Mouse (Mus musculus) layer of hippocampus, adult 18-20 months (tissue): Measurements from ENCODE around the gene Tpt1. TPM values are rescaled to one million over a fixed set of nuclear protein-coding genes. Genes with fewer than 3 reads are reported as not detected.
"Not testable (repeated sequence)": the region's sequence is repeated elsewhere in the genome, so short reads cannot be mapped to it uniquely, and the experiment has no call there.

Experiments
- DNase-seq, 2 experiments: peaks; one replicate each; pipeline ENCODE4 v3.0.0; 2022; ENCODE audit warnings: low spot score in 2 of 2
- total RNA-seq, 2 experiments: library from RNA; stranded (reverse); gene quantifications; 2 replicates each; pipeline ENCODE4 v1.2.3; 2021

Gene Tpt1
- total RNA-seq, 2 experiments from 2014 or later: 912 to 940 TPM

GRCm38 (mm10) chr14:75841758-75842157 is 3.1 kb upstream of the Tpt1 start:
- DNase-seq: not testable (repeated sequence)

DNA sequence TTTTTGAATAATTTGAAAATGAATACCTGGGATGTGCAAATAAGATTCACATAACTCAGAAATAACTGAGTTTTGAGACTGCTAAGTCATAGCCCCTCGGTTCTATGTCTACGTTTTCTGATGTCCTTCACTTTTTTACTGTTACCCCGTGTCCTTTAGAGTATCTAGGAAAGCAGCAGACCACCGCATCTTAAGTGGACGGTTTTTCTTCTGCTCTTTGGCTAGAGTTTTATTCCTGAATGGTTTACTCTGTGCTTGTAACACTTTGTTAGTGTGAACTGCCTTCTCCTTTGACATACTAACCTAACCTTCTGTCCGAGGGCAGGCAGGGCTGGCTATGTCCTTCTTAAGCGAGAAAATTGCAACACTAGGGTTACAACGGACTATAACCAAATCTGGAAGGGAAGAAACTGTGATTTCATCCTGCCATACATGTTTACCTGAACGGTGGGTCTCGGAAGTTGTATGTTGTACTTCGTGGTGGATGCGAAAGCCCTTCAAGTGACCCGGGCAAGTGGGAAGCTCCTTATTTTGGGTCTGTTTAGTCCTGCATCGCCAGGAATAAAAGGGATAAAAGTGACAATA is 690 bp upstream of the Tpt1 start:
- DNase-seq: no peak

- peak; percentile 80 to 84 for DNase-seq
Measured at GRCm38 (mm10) chr14:75845698-75846115, 814 bp downstream of the Tpt1 start.

DNA sequence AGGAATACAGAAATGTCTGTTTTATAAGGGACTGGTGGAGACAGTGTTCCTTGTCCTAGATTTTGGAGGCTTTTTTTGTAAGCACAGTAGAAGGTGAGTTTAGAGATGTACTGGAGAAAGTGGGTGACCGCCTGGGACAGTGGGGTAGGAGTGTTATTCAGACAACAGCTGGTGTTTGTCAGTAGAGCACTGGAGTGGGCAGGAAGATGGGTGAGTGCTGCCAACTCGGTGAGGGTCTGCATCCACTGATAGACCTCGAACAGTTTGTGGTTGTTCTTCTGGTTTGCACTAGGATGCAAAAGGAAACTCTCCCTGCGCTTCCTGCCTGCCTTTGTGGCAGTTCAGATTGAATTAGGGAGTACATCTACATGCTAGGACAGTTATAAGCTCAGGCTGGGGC is 2.8 kb downstream of the Tpt1 start:
- DNase-seq: no peak

GRCm38 (mm10) chr14:75848482-75848881 is 3.6 kb downstream of the Tpt1 start:
- no peak for DNase-seq

DNA sequence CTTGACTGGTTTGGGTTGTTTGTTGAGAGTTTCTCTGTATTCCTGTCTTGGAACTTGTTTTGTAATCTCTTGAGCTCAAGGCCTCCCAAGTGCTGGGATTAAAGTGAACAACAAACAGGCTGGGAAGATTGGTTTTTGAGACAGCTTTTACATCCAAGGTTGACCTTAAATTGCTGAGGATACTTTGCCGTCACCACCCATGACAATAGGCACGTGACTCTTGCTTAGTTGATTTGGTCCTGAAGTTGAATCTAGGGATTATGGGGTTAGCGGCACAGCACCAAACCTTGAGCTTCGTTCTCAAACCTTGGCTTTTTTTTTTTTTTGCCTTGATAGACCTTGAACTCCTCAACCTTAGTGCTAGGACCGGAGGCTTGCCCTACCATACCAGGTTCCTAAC is 4.3 kb downstream of the Tpt1 start:
- DNase-seq: no peak

DNA sequence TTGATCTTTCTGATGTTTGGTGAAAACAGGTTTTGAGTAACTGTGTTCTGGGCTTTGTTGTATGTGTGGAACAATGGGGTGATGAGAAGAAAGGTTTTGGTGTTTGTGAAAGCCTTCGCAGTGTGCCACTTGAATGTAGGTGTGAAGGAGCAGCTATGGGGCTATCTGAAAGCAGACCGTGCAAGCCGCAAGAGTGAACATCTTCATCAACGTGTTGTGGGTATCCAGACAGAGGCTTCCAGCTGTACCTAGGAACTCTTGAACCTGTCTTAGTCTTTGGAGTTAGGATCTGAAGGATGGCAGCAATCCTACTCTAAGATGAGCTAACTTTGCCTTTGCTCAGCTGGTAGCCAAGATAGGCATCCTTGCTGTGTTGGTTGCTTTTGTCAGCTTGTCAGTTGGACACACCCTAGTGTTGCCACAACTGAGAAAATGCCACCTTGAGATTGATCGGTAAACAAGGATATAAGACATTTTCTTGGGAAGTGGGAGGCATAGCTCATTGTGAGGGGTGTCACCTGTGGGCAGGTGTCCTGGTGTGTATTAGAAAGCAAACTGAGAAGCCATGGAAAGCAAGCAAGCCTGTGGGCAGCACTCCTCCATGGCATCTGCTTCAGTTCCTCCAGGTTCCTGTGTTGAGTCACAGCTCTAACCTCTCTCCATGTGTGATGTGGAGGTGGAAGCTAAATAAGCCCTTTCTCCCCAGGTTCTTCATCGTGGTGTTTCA is 5.1 kb downstream of the Tpt1 start:
- DNase-seq: no peak

- no peak for DNase-seq
Measured at GRCm38 (mm10) chr14:75850819-75851218, 5.9 kb downstream of the Tpt1 start.

- DNase-seq: no peak
Measured at GRCm38 (mm10) chr14:75852016-75852415, 7.1 kb downstream of the Tpt1 start.

DNA sequence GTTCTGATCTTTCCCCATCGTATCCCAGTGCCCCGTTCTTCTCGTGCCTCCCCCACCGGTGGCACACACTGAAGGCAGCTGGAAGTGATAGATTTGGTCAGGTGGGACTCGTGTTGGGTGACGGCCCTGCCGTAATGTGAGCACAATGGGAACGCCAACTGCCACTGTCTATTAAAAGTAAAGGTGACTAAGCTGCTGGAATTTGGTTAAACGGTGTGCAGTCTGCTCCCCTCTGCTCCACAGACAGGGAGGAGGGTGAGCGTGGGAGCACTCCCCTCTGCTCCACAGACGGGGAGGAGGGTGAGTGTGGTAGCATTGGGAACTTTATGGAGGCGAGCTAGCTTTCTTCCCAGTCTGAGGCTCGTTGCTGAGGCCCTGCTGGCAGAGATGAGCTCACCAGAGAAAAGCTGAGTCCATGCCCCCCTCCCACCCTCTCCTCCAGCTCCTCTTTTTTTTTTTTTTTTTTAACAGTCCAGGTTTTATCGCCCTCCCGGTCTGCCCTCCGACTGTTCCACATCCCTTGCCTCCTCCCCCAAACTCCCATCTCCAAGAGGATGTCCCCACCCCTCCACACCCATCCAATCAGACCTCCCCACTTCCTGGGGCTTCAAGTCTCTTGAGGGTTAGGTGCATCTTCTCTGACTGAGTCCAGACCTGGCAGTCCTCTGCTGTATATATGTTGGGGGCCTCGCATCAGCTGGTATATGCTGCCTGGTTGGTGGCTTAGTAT is 10.5 kb downstream of the Tpt1 start:
- peak; percentile 47 to 65 for DNase-seq

GRCm38 (mm10) chr14:75858181-75858580 is 13.3 kb downstream of the Tpt1 start:
- no peak for DNase-seq

DNA sequence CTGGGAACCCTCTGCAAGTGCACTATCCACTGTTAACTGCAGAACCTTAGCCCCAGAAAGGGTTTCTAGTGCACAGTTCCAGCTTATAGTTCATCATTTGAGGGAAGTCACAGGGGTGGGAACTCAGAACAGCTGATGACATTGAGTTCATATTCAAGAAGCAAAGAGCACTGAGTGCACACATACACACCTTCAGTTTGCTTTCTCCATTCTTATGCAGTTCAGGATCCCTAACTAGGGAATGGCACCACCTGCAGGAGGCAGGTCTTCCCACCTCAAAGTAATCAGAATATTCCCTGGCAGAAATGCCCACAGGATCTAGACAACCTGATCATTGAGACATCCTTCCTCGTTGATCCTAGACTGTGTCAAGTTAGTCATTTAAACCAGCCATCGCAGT is 14.7 kb downstream of the Tpt1 start:
- DNase-seq: no peak

DNA sequence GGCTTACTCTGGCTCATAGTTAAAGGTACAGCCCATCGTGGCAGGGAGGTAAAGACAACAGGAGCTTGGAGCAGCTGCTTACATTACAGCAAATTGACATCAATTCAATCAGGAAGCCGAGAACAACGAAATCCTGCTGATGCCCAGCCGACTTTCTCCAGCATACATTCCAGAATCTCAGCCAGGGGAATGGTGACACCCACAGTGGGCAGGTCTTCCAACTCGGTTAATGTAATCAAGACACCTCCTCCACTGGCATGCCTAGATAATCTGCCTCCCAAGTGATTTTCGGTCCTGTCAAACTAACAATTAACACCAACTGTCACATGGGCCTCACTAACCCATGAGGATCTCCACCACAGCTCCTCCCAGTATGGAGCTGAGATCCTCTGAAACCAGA is 17.8 kb downstream of the Tpt1 start:
- DNase-seq: no peak

DNA sequence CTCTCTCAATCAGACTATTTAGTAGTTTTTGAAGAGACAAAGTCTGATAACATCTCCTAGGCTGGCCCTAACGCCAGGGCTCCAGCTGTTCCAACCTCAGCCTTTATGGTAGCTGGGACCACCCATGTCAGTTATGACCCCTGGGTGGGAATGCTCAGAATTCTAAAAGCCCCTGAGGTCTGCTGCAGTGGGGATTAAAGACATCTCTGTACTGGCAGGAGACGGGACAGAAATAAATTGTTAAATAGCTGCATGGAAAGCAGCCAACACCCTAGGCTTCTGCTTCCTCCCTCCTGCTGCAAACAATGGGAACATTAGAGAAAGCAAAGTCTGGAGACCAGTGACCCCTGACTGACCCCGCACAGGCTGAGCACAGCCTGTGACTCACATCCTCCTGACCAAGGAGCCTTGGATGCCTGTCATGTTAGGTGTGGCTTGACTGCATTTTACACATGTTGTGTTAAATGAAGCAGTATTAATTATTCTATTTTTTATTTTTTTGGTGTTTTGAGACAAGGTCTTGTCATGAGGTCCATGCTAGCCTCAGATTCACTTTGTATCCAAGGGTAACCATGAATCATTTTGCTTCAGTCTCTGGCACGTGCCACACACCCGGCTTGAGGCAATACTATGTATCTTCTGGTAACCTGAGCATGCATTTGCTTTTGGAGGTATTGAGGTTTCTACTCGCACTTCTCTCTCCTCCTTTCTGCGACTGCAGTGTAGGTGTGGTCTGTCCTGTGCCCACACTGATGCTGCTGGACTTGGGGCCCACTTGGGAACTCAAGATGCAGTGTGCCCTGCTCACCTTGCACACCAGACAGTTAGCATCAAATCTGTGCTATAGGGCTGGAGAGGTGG is 18.9 kb downstream of the Tpt1 start:
- DNase-seq: peak in 1 of 2 experiments; percentile 49

DNA sequence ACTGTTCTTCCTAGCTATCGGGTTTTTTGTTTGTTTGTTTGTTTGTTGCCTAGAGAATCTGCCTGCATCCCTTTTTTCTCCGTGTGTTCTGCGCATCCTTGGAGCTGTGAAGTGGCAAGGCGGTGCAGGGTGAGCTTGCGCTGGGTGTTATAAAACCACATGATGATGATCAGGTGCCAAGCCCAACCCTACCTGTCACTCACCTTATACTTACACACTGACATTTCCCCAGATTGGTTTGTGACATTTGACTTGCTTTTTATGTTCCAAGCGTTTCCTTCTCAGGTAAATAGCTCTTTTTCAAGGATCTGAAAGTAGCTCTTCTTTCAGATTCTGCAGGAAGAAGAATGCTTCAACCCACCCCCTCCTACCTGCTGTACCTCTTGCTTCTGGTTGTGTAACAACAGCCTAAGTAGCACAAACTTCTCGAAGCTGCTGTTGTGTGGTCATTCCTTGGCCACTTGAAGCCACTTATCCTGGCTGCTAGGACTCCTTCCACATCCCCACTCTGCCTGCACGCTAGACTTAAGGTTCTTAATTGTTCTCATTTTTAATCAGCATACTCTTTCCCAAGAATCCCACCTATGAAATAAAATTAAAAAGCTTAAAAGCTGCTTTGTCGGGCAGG is 21.9 kb downstream of the Tpt1 start:
- DNase-seq: no peak

DNA sequence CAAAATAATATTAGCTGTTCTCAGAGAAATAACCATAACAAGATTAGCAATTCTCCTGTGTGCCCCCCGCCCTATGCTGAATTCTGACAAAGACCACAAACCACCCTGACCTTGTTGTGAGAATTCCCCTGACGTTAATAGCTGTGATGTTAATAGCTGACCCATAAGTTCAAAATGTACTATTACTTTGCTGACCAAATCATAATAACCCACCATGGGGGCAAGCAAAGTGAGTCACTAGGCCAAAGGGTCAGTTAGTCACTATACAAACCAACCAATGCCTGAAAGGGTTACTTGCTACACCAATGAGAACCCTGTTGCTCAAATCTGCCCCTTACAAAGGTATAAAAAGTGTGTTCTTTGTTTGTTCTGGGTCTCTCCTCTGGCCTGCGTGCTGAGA is 23.1 kb downstream of the Tpt1 start:
- not testable (repeated sequence) for DNase-seq

DNA sequence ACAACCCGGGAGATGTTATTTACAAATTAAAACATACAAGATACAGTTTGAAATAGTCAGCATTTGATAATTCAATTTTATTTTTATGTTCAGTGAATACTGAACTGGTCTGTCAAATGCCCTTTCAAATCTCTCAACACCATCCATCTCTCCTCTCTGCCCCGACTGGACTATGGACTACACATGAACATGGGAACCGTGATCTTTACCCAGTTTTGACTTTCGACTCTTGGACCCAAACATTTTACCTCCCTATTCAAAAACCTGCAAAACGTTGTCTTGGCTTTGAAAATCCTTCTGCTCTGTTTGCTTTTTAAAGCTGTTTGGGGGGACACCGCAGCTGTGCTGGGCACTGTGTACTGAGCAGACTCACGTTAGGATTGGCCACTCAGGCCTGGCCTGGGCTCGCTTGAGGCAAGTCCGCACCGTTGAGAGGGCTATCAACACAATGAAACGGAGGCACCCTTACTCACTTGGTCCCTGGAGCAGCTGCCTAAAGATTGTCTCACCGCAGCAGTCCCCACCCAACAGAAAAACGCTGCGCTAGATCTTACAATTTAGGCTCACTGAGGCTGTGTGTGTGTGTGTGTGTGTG is 25.0 kb downstream of the Tpt1 start:
- DNase-seq: no peak

GRCm38 (mm10) chr14:75870631-75871030 is 25.7 kb downstream of the Tpt1 start:
- DNase-seq: peak in 1 of 2 experiments; percentile 75

DNA sequence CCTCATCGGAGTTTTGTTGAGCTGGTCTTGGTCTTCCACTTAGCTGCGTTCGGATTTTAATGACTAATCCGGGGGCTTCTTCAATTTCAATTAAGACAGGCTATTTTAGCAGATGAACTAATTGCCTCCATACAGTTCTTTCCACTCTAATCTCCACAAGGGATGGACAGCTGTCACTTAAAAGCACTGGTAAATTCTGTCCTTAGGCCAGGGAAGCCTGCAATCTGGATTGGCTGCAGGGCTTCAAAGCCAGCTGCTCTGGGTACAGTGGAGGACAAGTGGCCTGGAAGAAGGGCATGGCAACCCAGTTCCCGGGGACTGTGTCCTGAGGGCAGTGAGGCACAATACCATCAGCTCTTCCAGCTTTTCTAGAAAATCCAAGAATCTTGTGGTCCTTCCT is 26.2 kb downstream of the Tpt1 start:
- DNase-seq: no peak

DNA sequence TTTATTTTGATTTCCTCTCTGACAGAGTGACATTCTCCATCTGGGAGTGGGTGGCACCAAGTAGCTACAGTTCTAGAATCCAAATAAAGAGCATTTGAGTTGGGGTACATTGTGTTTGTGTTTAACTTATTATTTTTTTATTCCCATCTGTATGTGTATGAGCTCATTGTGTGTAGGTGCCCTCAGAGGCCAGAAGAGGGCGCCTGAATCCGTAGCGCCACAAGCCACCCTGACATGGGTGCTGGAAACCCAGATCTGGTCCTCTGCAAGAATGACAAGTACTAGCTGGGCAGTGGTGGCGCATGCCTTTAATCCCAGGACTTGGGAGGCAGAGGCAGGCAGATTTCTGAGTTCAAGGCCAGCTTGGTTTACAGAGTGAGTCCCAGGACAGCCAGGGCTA is 26.9 kb downstream of the Tpt1 start:
- peak in 1 of 2 experiments; percentile 49 for DNase-seq

- no peak for DNase-seq
Measured at GRCm38 (mm10) chr14:75873612-75874011, 28.7 kb downstream of the Tpt1 start.
